Mouse (Mus musculus) limb, embryonic 14.5 days (tissue): ENCODE data around the gene Slc15a3. TPM values are rescaled to one million over a fixed set of nuclear protein-coding genes. Genes with fewer than 3 reads are reported as not detected.

Experiments used
- ATAC-seq: fragments of 200-750 bp; cut with Nextera tagmentation; 2 replicates; pipeline ENCODE4 v1.8.0; 2017; ENCODE audit warnings: low read depth, moderate number of reproducible peaks, moderate TSS enrichment; ENCODE audit not compliant: low FRiP score
- DNase-seq: peaks from one replicate; pipeline ENCODE4 v3.0.0-alpha.2; 2015; ENCODE audit warnings: low spot score
- H3K27ac ChIP-seq: fragments of 300-500 bp; sonication (generic); replicated peaks from 2 replicates; pipeline ENCODE4 v1.5.1; 2014; ENCODE audit warnings: low read depth, mild to moderate bottlenecking, low read length, moderate library complexity, mixed read lengths
- H3K27me3 ChIP-seq: fragments of 300-500 bp; sonication (generic); 2 replicates; pipeline ENCODE4 v1.6.1; 2014; ENCODE audit warnings: low read length, mixed read lengths; ENCODE audit not compliant: control insufficient read depth, insufficient read depth
- H3K36me3 ChIP-seq: fragments of 300-500 bp; sonication (generic); 2 replicates; pipeline ENCODE4 v1.6.1; 2014; ENCODE audit warnings: mild to moderate bottlenecking, low read length, moderate library complexity, mixed read lengths; ENCODE audit not compliant: control insufficient read depth, insufficient read depth
- H3K4me1 ChIP-seq: fragments of 300-500 bp; sonication (generic); 2 replicates; pipeline ENCODE4 v1.6.1; 2014; ENCODE audit warnings: antibody characterized with exemption, low read length, mixed read lengths; ENCODE audit not compliant: control insufficient read depth, insufficient read depth
- H3K4me2 ChIP-seq: fragments of 300-500 bp; sonication (generic); replicated peaks from 2 replicates; pipeline ENCODE4 v1.6.1; 2014; ENCODE audit warnings: low read depth, mild to moderate bottlenecking, low read length, moderate library complexity; ENCODE audit not compliant: severe bottlenecking
- H3K4me3 ChIP-seq: fragments of 300-500 bp; sonication (generic); replicated peaks from 2 replicates; pipeline ENCODE4 v1.5.1; 2014; ENCODE audit warnings: low read length
- H3K9ac ChIP-seq: fragments of 300-500 bp; sonication (generic); 2 replicates; pipeline ENCODE4 v1.6.1; 2014; ENCODE audit warnings: mild to moderate bottlenecking, low read depth, low read length, moderate library complexity; ENCODE audit not compliant: severe bottlenecking
- H3K9me3 ChIP-seq: fragments of 300-500 bp; sonication (generic); 2 replicates; pipeline ENCODE4 v1.6.1; 2016; ENCODE audit warnings: low read length; ENCODE audit not compliant: control insufficient read depth
- POLR2A ChIP-seq: fragments of 200-500 bp; IDR thresholded peaks from 2 replicates; pipeline ENCODE4 v1.8.0; 2012; ENCODE audit warnings: inconsistent platforms, mild to moderate bottlenecking, moderate library complexity, borderline replicate concordance; ENCODE audit not compliant: insufficient read depth, insufficient read length; ENCODE audit errors: extremely low read depth
- WGBS: fragments of 180-500 bp; shearing (Covaris S2); extraction: QIAGEN DNeasy Blood & Tissue Kit; methylation state at CpG from one replicate; pipeline ENCODE4 v1.1.7; 2014; 5-methylcytosine and 5-hydroxymethylcytosine counted together
- polyA plus RNA-seq, 2 experiments: library from polyadenylated mRNA; depleted of rRNA in 1 of 2; stranded (reverse) in 1 of 2; unstranded in 1 of 2; fragments of >200 nt; fragmentation: Nextera tagmentation in 1 of 2; extraction: Ambion mirVana in 1 of 2; gene quantifications; 2 replicates each; pipeline versions ENCODE4 v1.2.1 to v1.2.3; 2012 to 2014

The Slc15a3 gene
- polyA plus RNA-seq, 2 experiments = 1.7 to 2.1 TPM

- Histone ChIP-seq H3K4me1 (peaks cover 4% of the 10 kb centered on the region; the same call in 1 of the 2 replicates), H3K27me3 (no peaks in the 10 kb centered on the region), H3K4me3 (no peak overlapping the region), H3K27ac (no peak overlapping the region), H3K9ac (no peak overlapping the region), H3K36me3 (no peaks in the 10 kb centered on the region), H3K9me3 (no peaks in the 10 kb centered on the region), H3K4me2 (no peak overlapping the region)
- WGBS = 70% methylated on average over 7 of the region's 7 CpGs
- ATAC-seq = no peak
- no peak for TF ChIP-seq POLR2A
- DNase-seq = no peak
These were observed 18.2 kb upstream of the Slc15a3 start for GRCm38 (mm10) chr19:10821319-10821718.

DNA sequence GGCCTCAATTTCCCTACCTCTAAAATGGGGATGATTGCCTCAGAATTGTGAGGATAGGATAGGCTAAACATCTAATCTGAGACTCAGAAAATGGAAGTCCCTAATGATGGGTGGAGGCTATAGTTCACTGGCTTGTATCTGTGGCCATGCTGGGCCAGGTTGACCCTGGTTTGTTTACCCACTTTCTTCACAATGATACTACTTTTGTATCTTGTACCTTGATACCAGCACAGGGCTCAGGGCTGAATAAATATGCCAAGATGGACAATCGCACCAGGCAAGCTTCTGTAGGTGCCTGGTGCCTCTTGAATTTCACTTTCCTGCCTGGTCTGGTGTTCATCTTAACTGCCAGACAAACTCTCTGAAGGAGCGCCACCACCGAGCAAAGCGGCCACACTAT lies 17.0 kb upstream of the Slc15a3 start:
- Histone ChIP-seq H3K27me3 (no peaks in the 10 kb centered on the region), H3K9ac (no peak overlapping the region), H3K27ac (no peak overlapping the region), H3K36me3 (no peaks in the 10 kb centered on the region), H3K4me3 (no peak overlapping the region), H3K4me2 (no peak overlapping the region), H3K4me1 (peaks cover 4% of the 10 kb centered on the region; the same call in 1 of the 2 replicates), H3K9me3 (no peaks in the 10 kb centered on the region)
- no peak for TF ChIP-seq POLR2A
- 92% methylated on average over 4 of the region's 4 CpGs for WGBS
- ATAC-seq = no peak
- DNase-seq = no peak

DNA sequence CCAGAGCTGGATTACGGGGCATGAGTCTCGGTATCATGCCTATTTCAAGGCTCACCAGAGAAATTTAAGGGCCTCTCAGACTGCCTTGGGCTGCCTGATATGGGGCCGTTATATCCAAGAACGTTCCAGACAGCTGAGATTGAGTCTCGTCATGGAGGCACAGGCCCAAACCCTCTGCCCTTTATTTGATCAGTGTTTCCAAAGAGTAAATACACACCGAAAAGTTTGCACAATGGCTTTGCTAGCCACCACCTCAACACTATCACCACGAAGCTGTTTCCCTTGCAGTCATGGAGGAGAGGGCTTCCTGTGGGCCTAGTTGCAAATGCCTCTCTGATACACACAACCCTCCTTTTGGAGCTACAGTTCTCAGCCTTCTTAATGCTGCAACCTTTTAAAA lies 15.5 kb upstream of the Slc15a3 start:
- no peaks in the 10 kb centered on the region for H3K9me3 ChIP-seq
- no peak for ATAC-seq
- TF ChIP-seq POLR2A = no peak
- WGBS = 77% methylated on average over 7 of the region's 7 CpGs
- no peak overlapping the region for H3K9ac ChIP-seq
- H3K27me3 ChIP-seq = no peaks in the 10 kb centered on the region
- H3K27ac ChIP-seq = no peak overlapping the region
- no peak overlapping the region for H3K4me3 ChIP-seq
- no peak overlapping the region for H3K4me2 ChIP-seq
- H3K4me1 ChIP-seq = no peaks in the 10 kb centered on the region
- no peaks in the 10 kb centered on the region for H3K36me3 ChIP-seq
- no peak for DNase-seq

- no peaks in the 10 kb centered on the region for H3K27me3 ChIP-seq
- H3K4me3 ChIP-seq = no peak overlapping the region
- H3K9me3 ChIP-seq = no peaks in the 10 kb centered on the region
- no peaks in the 10 kb centered on the region for H3K4me1 ChIP-seq
- H3K27ac ChIP-seq = no peak overlapping the region
- DNase-seq (no peak), ATAC-seq (no peak)
- H3K9ac ChIP-seq = no peak overlapping the region
- no peak overlapping the region for H3K4me2 ChIP-seq
- 93% methylated on average over 5 of the region's 5 CpGs for WGBS
- H3K36me3 ChIP-seq = no peaks in the 10 kb centered on the region
- no peak for TF ChIP-seq POLR2A
These were observed 11.2 kb upstream of the Slc15a3 start for GRCm38 (mm10) chr19:10828321-10828720.

GRCm38 (mm10) chr19:10829436-10830175 lies 9.9 kb upstream of the Slc15a3 start, which contains the start of gene Cd6:
TSS of gene Cd6 (minus strand) at chr19:10830058.
- 90% methylated on average over 16 of the region's 16 CpGs for WGBS
- no peak within 1 kb of the TSS for H3K27ac ChIP-seq
- no peak for DNase-seq
- H3K36me3 ChIP-seq = no peaks in the 10 kb centered on the region
- H3K4me1 ChIP-seq = no peaks in the 10 kb centered on the region
- no peak for TF ChIP-seq POLR2A
- no peak for ATAC-seq
- no peaks in the 10 kb centered on the region for H3K27me3 ChIP-seq
- H3K9me3 ChIP-seq = no peaks in the 10 kb centered on the region
- H3K4me2 ChIP-seq = no peak within 1 kb of the TSS
- H3K9ac ChIP-seq = no peak within 1 kb of the TSS
- H3K4me3 ChIP-seq = no peak within 1 kb of the TSS
